Mouse (Mus musculus): ENCODE measurements around the gene Swi5.

DNA sequence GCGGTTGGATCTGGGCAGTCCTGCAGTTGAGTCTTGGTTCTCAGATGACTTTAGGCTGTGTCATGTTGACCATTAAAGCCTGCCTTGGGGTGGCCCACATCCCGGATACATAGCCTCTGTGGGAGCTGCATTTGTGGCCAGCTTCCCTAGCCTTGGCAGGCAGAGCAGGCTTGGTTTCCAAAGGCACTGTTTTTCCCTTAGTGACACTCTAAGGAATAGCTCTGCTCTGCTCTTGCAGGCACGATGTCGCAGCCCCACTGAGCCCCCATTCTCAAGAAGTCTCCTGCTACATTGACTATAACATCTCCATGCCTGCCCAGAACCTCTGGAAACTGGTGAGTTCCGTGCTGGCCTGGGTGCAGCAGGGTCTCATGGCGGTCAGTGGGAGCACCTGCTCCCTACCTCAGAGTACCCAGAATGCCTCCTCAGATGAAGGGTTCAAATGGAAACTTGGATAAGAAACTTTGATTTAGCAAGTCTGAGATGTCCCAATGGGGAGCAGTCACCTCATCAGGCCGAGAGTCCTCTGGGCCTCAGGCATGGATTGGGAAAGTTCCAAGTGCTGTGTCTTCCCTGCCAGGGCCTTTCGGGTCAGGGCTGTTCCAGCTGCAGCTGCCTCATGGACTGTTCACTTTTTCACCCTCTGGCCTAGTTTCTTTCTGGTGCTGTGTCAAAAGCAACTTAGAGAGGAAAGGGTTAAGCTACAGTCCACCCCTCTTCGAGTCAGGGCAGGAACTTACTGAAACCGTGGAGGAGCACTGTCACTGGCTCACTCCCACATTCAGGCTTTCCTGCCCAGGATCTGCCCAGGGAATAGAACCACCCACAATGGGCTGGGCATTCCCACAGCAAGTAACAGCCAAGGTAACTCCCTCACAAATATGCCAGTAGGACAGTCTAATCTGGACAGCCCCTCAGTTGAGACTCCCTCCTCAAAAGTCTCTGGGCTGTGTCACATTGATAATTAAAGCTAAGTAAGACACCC, 39.2 kb downstream of the Swi5 start:
- TF ChIP-seq POLR2A (IDR thresholded peaks at IDR 0.05; ENCODE audit: insufficient read length, low read depth) (no peak), USF1 (IDR thresholded peaks at IDR 0.05; ENCODE audit: low read depth) (no peak), CEBPB (IDR thresholded peaks at IDR 0.05; ENCODE audit: insufficient read depth, poor library complexity, severe bottlenecking) (no peak), MYOD1 (IDR thresholded peaks at IDR 0.05; ENCODE audit: control insufficient read depth in 1 of 3, insufficient read length in 2 of 3, low read depth in 2 of 3) (no peak), TCF3 (IDR thresholded peaks at IDR 0.05; ENCODE audit: insufficient read length, low read depth) (no peak)
